Mouse (Mus musculus) cortical plate, adult 2 months (tissue): ENCODE measurements at regions not wholly inside any gene's neighbourhood (a gene's known extent, or its start where the extent isn't known, plus 50 kb on each side); places are given as distances from the start of the nearest gene placed in this dataset.

Experiments
- H3K27ac ChIP-seq: fragments of 200-500 bp; 2 replicates; pipeline ENCODE4 v1.5.1; 2012; ENCODE audit warnings: low read length, control low read depth, inconsistent platforms; ENCODE audit not compliant: insufficient read depth
- H3K4me1 ChIP-seq: fragments of 200-500 bp; 2 replicates; pipeline ENCODE4 v1.6.1; 2011; ENCODE audit warnings: low read length; ENCODE audit not compliant: control insufficient read depth, insufficient read depth
- H3K4me3 ChIP-seq: fragments of 200-500 bp; 2 replicates; pipeline ENCODE4 v1.5.1; 2011; ENCODE audit warnings: mild to moderate bottlenecking, low read length, control low read depth; ENCODE audit not compliant: insufficient read depth
- CTCF ChIP-seq: fragments of 200-500 bp; IDR thresholded peaks from 2 replicates; pipeline ENCODE4 v1.5.1; 2011; ENCODE audit warnings: mild to moderate bottlenecking, control low read depth, low read length; ENCODE audit not compliant: insufficient read depth; ENCODE audit errors: extremely low read depth
- POLR2A ChIP-seq: fragments of 200-500 bp; IDR thresholded peaks from 2 replicates; pipeline ENCODE4 v1.6.1; 2011; ENCODE audit warnings: mild to moderate bottlenecking, low read length, control low read depth; ENCODE audit not compliant: insufficient read depth; ENCODE audit errors: extremely low read depth

DNA sequence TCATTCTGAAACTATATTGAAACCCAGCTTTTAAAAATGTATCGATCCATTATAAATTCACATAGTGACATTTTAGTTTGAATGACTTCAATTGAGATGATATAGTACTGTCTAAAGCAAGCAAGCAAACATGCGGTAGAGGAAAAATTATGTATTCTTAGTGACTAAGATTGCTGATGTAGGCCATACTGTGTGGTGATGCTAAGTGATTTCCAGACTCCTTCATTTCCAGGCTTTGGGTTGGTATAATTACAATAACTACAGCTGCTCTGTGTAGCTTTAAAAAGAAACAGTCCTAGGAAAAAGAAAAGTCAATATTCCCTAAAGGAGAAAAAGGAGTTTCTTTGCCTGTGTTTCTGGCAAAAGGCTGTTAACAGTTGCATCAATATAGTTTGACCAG lies 175.0 kb downstream of the Rps12 start:
- TF ChIP-seq CTCF (no peak), POLR2A (no peak)
- no peak overlapping the region for H3K4me3 ChIP-seq
- peaks cover 3% of the 10 kb centered on the region for H3K4me1 ChIP-seq
- no peak overlapping the region for H3K27ac ChIP-seq

DNA sequence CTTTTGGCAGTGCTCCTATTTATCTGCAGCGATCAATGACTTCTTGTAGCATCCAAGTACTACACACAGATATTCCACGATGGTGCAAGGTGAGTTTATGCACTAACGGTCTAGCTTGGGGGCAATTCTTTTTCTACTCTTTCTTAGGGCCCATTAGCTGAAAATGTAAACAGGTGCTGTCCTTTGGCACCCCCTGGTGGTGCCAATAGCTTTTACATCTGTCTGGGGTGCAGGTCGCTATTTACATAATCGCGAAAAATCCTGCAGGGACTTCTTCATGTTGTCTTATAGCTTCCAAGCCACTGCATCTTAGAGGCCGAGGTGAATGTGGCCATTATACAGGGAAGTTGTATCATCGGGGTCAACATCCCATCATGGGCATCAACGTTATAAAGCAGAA lies 175.9 kb downstream of the Rps12 start:
- Histone ChIP-seq H3K4me1 (peaks cover 3% of the 10 kb centered on the region), H3K4me3 (no peak overlapping the region), H3K27ac (no peak overlapping the region)
- TF ChIP-seq POLR2A (no peak), CTCF (peak; percentile 63)

DNA sequence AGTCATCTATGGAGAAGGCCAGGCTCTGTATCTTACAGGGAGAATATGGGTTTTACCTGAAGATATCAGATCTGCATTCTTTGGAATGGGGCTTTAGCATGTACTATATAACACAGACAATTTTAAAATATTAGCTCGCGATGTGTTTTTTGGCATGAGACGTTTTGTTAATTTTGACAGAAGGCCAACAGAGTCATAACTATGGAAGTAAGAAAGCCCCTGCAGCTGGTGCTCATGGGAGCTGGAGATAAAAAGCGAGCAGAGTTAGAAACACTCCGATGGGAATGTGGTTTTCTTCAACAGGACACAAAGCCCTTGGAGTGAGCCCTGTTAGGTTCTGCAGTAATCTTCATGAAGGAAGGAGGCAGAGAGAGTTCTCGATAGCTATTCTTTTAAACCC lies 176.6 kb downstream of the Rps12 start:
- H3K4me1 ChIP-seq, result peaks cover 3% of the 10 kb centered on the region
- no peak overlapping the region for H3K27ac ChIP-seq
- TF ChIP-seq CTCF (no peak), POLR2A (no peak)
- no peak overlapping the region for H3K4me3 ChIP-seq

DNA sequence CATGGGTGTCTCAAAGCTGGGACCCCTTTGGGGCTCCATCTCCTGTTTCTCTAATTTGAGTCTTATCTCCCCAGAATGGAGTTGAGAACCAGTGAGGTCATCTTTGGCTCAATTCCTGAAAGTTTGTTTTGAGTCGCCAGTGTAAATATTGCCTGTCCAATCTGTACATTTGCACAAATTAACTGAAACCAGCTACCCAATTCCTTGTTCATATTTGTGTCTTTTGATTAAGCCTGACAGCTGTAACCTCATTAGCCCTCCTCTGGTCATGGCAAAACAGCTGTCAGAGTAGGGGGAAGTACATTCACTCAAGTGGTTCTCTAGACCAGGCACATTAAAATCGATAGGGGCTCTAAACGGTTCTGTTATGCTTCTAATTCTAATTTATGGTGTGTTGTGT lies 177.0 kb downstream of the Rps12 start:
- no peak overlapping the region for H3K4me3 ChIP-seq
- no peak for TF ChIP-seq POLR2A
- TF ChIP-seq CTCF, result no peak
- no peak overlapping the region for H3K27ac ChIP-seq
- peaks cover 3% of the 10 kb centered on the region for H3K4me1 ChIP-seq

DNA sequence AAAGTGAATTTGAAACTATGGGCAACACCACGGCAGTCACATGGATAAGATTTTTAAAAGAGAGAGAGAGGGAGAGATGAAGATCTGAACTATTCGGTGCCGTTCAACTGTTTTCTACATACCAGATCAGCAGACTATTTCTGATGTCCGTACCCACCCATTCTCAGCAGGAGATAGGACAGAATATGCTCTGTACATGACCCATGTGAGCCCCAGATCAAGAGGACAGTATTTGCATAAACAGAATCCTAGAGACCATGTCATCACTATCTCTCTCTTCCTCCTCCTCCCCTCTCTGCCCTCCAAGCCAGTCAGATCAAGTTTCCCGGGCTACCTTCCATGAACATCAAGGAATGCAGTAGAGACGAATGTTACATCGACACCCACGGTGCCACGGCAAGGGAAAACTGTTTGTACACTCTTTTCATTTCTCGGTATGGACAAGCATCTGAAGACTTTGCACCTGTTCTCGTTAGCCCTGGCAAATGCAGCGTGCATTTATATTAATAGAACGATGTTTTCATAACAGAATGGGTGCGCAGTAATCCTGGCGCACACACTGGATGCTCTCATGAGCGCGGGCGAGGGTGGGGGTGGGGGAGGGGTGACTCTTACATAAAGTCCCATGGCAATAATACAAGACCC lies 177.7 kb downstream of the Rps12 start:
- peaks cover 3% of the 10 kb centered on the region for H3K4me1 ChIP-seq
- peak overlapping the region; percentile 41 for H3K4me3 ChIP-seq
- H3K27ac ChIP-seq, result no peak overlapping the region
- TF ChIP-seq POLR2A (no peak), CTCF (no peak)

DNA sequence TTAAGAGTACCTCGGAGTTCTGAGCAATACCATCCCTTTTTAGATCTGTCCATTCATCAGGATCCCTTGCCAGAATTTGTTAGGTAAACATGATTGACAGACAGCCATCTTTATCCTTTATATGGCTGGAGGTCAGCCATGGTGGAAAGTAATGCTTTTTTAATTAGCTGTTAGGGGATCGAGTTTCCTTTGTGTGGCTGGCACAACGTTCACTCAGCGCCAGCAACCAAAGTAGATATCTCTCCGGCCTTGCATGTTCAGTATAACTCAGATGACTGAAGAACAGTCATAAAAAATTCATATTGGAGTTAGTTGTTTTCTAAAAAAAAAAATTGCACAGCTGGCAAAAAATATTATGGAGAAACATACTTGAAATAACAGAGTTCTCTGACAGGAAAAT lies 186.4 kb downstream of the Rps12 start:
- no peak overlapping the region for H3K4me3 ChIP-seq
- TF ChIP-seq CTCF, result no peak
- no peak for TF ChIP-seq POLR2A
- no peaks in the 10 kb centered on the region for H3K4me1 ChIP-seq
- no peak overlapping the region for H3K27ac ChIP-seq

DNA sequence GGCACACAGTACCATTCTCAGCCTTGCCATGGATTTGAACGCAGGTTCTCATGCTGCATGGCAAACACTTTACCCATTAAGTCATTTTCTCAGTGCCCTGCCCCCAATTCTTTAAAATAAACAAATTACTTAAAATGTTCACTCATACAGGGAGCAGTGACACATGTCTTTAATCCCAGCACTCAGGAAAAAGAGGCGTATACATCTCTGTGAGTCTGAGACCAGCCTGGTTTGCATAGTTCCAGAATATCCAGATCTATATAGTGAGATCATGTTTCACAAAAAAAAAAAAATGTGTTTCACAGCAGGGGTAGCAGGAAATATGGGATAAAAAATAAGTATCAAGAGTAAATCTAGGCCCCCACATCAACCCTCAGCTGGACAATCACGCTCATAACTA lies 191.5 kb downstream of the Rps12 start:
- no peak for TF ChIP-seq POLR2A
- TF ChIP-seq CTCF, result no peak
- H3K4me1 ChIP-seq, result no peaks in the 10 kb centered on the region
- no peak overlapping the region for H3K4me3 ChIP-seq
- H3K27ac ChIP-seq, result no peak overlapping the region

DNA sequence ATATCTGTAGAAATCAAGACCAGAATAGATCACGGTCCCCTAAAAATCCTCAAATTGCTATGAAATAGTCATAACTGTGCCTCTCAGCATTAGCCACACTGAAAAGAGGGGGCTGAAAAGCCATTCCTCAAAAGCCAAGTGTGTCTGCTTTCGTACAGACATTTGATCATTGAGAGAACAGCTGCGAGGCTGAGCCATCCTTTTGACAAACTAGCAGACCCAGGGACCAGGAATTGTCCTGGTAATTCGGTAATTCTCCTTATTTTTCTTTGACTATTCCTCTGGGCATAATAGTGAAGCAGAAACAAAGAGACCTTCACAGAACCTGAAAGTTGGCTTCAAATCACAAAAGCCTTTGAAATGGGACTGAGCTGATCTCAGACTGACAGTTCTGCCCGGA lies 206.8 kb downstream of the Rps12 start:
- no peaks in the 10 kb centered on the region for H3K4me1 ChIP-seq
- TF ChIP-seq CTCF (no peak), POLR2A (no peak)
- no peak overlapping the region for H3K27ac ChIP-seq

DNA sequence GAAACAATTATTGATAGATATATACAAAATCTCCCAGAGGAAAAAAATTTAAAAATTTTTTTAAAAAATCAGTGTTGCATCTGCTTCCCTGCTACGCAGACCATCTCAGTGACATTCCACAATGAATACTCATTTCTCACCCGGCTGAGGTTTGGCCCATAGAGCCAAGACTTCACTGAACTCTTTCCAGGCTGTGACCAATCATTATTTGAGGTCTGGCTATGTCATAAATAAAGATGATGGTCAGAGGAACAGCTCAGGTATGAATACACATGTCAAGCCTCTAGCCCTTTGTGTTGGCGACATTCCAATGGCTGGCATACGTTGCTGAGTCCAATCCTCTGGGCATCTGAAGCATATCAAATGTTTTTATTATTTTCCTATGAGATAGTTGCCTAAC lies 216.1 kb downstream of the Rps12 start:
- Histone ChIP-seq H3K4me1 (no peaks in the 10 kb centered on the region), H3K27ac (no peak overlapping the region), H3K4me3 (no peak overlapping the region)
- TF ChIP-seq CTCF (no peak), POLR2A (no peak)

More for the DNA sequence above, 206.8 kb downstream of the Rps12 start:
- H3K4me3 ChIP-seq, result no peak overlapping the region

DNA sequence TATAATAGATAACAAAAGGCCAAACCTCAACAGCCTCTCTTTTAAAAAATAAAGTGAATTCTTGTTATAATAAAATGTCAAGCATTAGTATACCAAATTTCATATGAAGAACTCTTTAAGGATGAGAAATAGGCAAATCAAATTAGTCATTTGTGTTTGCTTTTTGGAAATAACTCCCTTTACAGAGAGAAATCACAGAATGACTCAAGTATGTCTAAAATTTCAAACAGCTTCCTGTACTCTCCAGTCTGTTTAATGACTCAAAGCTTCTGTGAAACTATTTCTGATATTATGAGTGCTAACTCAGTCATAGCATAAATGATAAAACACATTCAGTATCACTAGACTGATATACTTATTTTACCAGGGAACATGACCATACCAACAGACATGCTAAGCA lies 217.7 kb downstream of the Rps12 start:
- Histone ChIP-seq H3K4me3 (no peak overlapping the region), H3K27ac (no peak overlapping the region), H3K4me1 (no peaks in the 10 kb centered on the region)
- TF ChIP-seq CTCF (no peak), POLR2A (no peak)
